Mouse (Mus musculus) bone marrow, adult 2 months (tissue): Measurements from ENCODE around the gene Smco4. TPM values are rescaled to one million over a fixed set of nuclear protein-coding genes. Genes with fewer than 3 reads are reported as not detected.

ENCODE experiments used
- H3K27ac ChIP-seq: fragments of 200-500 bp; 2 replicates; pipeline ENCODE4 v1.5.1; 2012; ENCODE audit warnings: low read depth, mild to moderate bottlenecking, control low read depth, inconsistent platforms, low read length; ENCODE audit not compliant: control insufficient read depth, poor library complexity, insufficient read depth
- H3K4me1 ChIP-seq: fragments of 200-500 bp; 2 replicates; pipeline ENCODE4 v1.6.1; 2011; ENCODE audit warnings: low read length; ENCODE audit not compliant: control insufficient read depth, insufficient read depth
- H3K4me3 ChIP-seq: fragments of 200-500 bp; replicated peaks from 2 replicates; pipeline ENCODE3; 2011; ENCODE audit warnings: mild to moderate bottlenecking, low read depth, low read length, control low read depth; ENCODE audit not compliant: control insufficient read depth
- CTCF ChIP-seq: fragments of 200-500 bp; IDR thresholded peaks from 2 replicates; pipeline ENCODE4 v1.5.1; 2011; ENCODE audit warnings: low read length, control low read depth; ENCODE audit not compliant: control insufficient read depth, insufficient read depth
- POLR2A ChIP-seq: fragments of 200-500 bp; IDR thresholded peaks from 2 replicates; pipeline ENCODE4 v1.6.1; 2011; ENCODE audit warnings: low read depth, mild to moderate bottlenecking, control low read depth, low read length, borderline replicate concordance; ENCODE audit not compliant: control insufficient read depth
- WGBS: fragments of 180-500 bp; shearing (Covaris S2); methylation state at CpG from one replicate; pipeline ENCODE4 v1.1.7; 2018; 5-methylcytosine and 5-hydroxymethylcytosine counted together
- polyA plus RNA-seq: library from polyadenylated mRNA; stranded (reverse); fragments of >200 nt; gene quantifications from 2 replicates; pipeline ENCODE4 v1.2.4, GENCODE M21; 2011; ENCODE audit warnings: low replicate concordance; ENCODE audit not compliant: missing spikeins, insufficient read depth, insufficient read length

The Smco4 gene
- polyA plus RNA-seq, 1 experiment, result 11.1 TPM

- no peak overlapping the region for H3K27ac ChIP-seq
- H3K4me3 ChIP-seq, result no peak overlapping the region
- H3K4me1 ChIP-seq, result no peaks in the 10 kb centered on the region
- no peak for TF ChIP-seq CTCF
- no peak for TF ChIP-seq POLR2A
- WGBS, result 80% methylated on average over 7 of the region's 7 CpGs
These were observed 9.2 kb downstream of the Smco4 start for GRCm38 (mm10) chr9:15502476-15502875.

- WGBS, result 81% methylated on average over 10 of the region's 10 CpGs
- Histone ChIP-seq H3K4me3 (no peak overlapping the region), H3K4me1 (no peaks in the 10 kb centered on the region), H3K27ac (no peak overlapping the region)
- TF ChIP-seq POLR2A, result no peak
- no peak for TF ChIP-seq CTCF
These were observed 10.1 kb downstream of the Smco4 start for GRCm38 (mm10) chr9:15503307-15503706.

GRCm38 (mm10) chr9:15503827-15504226, 10.6 kb downstream of the Smco4 start:
- TF ChIP-seq POLR2A (no peak), CTCF (no peak)
- H3K4me1 ChIP-seq, result no peaks in the 10 kb centered on the region
- no peak overlapping the region for H3K4me3 ChIP-seq
- WGBS, result 57% methylated on average over 6 of the region's 6 CpGs
- H3K27ac ChIP-seq, result no peak overlapping the region

GRCm38 (mm10) chr9:15505288-15505687, 12.1 kb downstream of the Smco4 start:
- H3K4me1 ChIP-seq, result no peaks in the 10 kb centered on the region
- H3K4me3 ChIP-seq, result no peak overlapping the region
- WGBS, result 68% methylated on average over 1 of the region's 1 CpGs
- TF ChIP-seq POLR2A (no peak), CTCF (no peak)
- H3K27ac ChIP-seq, result no peak overlapping the region

- TF ChIP-seq CTCF (no peak), POLR2A (no peak)
- 85% methylated on average over 3 of the region's 3 CpGs for WGBS
- no peak overlapping the region for H3K27ac ChIP-seq
- H3K4me1 ChIP-seq, result no peaks in the 10 kb centered on the region
- no peak overlapping the region for H3K4me3 ChIP-seq
These were observed 13.6 kb downstream of the Smco4 start for GRCm38 (mm10) chr9:15506863-15507262.

- WGBS, result 78% methylated on average over 4 of the region's 4 CpGs
- TF ChIP-seq CTCF, result no peak
- no peak for TF ChIP-seq POLR2A
- Histone ChIP-seq H3K27ac (no peak overlapping the region), H3K4me3 (no peak overlapping the region), H3K4me1 (no peaks in the 10 kb centered on the region)
These were observed 14.2 kb downstream of the Smco4 start for GRCm38 (mm10) chr9:15507431-15507875.

GRCm38 (mm10) chr9:15509363-15509762, 16.1 kb downstream of the Smco4 start:
- Histone ChIP-seq H3K4me3 (no peak overlapping the region), H3K27ac (no peak overlapping the region), H3K4me1 (no peaks in the 10 kb centered on the region)
- WGBS, result 55% methylated on average over 3 of the region's 3 CpGs
- no peak for TF ChIP-seq CTCF
- TF ChIP-seq POLR2A, result no peak

- TF ChIP-seq POLR2A, result no peak
- no peak for TF ChIP-seq CTCF
- H3K4me3 ChIP-seq, result no peak overlapping the region
- H3K27ac ChIP-seq, result no peak overlapping the region
- 64% methylated on average over 3 of the region's 3 CpGs for WGBS
- H3K4me1 ChIP-seq, result no peaks in the 10 kb centered on the region; the same call in 1 of the 2 replicates
These were observed 17.5 kb downstream of the Smco4 start for GRCm38 (mm10) chr9:15510557-15511310.
